Mouse (Mus musculus) kidney, adult 2 months (tissue): ENCODE results near the gene Fcgr3.

ENCODE experiments used
- CTCF ChIP-seq: fragments of 200-500 bp; conservative IDR thresholded peaks from 2 replicates; pipeline ENCODE4 v1.5.1; 2011; ENCODE audit warnings: low read depth, mild to moderate bottlenecking, control low read depth, low read length, moderate library complexity, mixed read lengths; ENCODE audit not compliant: insufficient read depth, insufficient read length
- POLR2A ChIP-seq: fragments of 200-500 bp; IDR thresholded peaks from one replicate; pipeline ENCODE4 v1.6.1; 2011; ENCODE audit warnings: low read depth, low read length, control low read depth

GRCm38 (mm10) chr1:171017468-171018158 is 47.1 kb downstream of the Fcgr3 start:
- TF ChIP-seq POLR2A (no peak), CTCF (no peak)
